Mouse (Mus musculus) v-Abl transformed pro-B cells (cell line): Measurements from ENCODE around the gene Dab2ip.

Experiments used
- in situ Hi-C, 2 experiments: fragments of 400-800 bp; cut with MboI; formaldehyde crosslinking; loops; one replicate each; pipeline ENCODE4 v1.15.1; 2025; ENCODE audit not compliant: unreplicated experiment in 2 of 2

The Dab2ip gene

GRCm38 (mm10) chr2:35550097-35550496, 8.0 kb upstream of the Dab2ip start:
- in situ Hi-C loops = loop anchor here (5.0 to 25.0 kb wide), 2 partner anchors 457 to 1787 kb away; partner anchors contain the start of gene Olfr368 (in 1 of the 2)

- in situ Hi-C loops = loop anchor here in 1 of 2 experiments (5.0 to 25.0 kb wide), 2 partner anchors 655 to 1780 kb away; partner anchors contain the start of gene Olfr368
Observed at GRCm38 (mm10) chr2:35556918-35557486, 1.1 kb upstream of the Dab2ip start.

- in situ Hi-C loops = loop anchor here in 1 of 2 experiments (5.0 to 25.0 kb wide), 2 partner anchors 653 to 1778 kb away; partner anchors contain the start of gene Olfr368
Observed at GRCm38 (mm10) chr2:35558826-35559550, 922 bp downstream of the Dab2ip start.

GRCm38 (mm10) chr2:35559551-35559835, 1.4 kb downstream of the Dab2ip start:
- in situ Hi-C loops = loop anchor here in 1 of 2 experiments (5.0 to 25.0 kb wide), 2 partner anchors 653 to 1778 kb away; partner anchors contain the start of gene Olfr368

- in situ Hi-C loops = loop anchor here in 1 of 2 experiments (25.0 kb wide), 1 partner anchor 1774 kb away; the partner anchor contains the start of gene Olfr368
Observed at GRCm38 (mm10) chr2:35563722-35564121, 5.7 kb downstream of the Dab2ip start.

- in situ Hi-C loops = loop anchor here in 1 of 2 experiments (25.0 kb wide), 1 partner anchor 1772 kb away; the partner anchor contains the start of gene Olfr368
Observed at GRCm38 (mm10) chr2:35565051-35565836, 7.2 kb downstream of the Dab2ip start.

- in situ Hi-C loops = loop anchor here in 1 of 2 experiments (25.0 kb wide), 1 partner anchor 1770 kb away; the partner anchor contains the start of gene Olfr368
Observed at GRCm38 (mm10) chr2:35566957-35567693, 9.1 kb downstream of the Dab2ip start.

GRCm38 (mm10) chr2:35567694-35568149, 9.7 kb downstream of the Dab2ip start:
- in situ Hi-C loops = loop anchor here in 1 of 2 experiments (25.0 kb wide), 1 partner anchor 1770 kb away; the partner anchor contains the start of gene Olfr368

GRCm38 (mm10) chr2:35570743-35571142, 12.7 kb downstream of the Dab2ip start:
- in situ Hi-C loops = loop anchor here in 1 of 2 experiments (25.0 kb wide), 1 partner anchor 1767 kb away; the partner anchor contains the start of gene Olfr368

GRCm38 (mm10) chr2:35574643-35575042, 16.6 kb downstream of the Dab2ip start:
- in situ Hi-C loops = loop anchor here in 1 of 2 experiments (25.0 kb wide), 1 partner anchor 1763 kb away; the partner anchor contains the start of gene Olfr368

GRCm38 (mm10) chr2:35576675-35577074, 18.6 kb downstream of the Dab2ip start:
- in situ Hi-C loops = no loop called here

GRCm38 (mm10) chr2:35580111-35580510, 22.0 kb downstream of the Dab2ip start:
- in situ Hi-C loops = no loop called here

- in situ Hi-C loops = no loop called here
Observed at GRCm38 (mm10) chr2:35581501-35582340, 23.7 kb downstream of the Dab2ip start.

- in situ Hi-C loops = no loop called here
Observed at GRCm38 (mm10) chr2:35582341-35582941, 24.4 kb downstream of the Dab2ip start.

- in situ Hi-C loops = no loop called here
Observed at GRCm38 (mm10) chr2:35583406-35583805, 25.3 kb downstream of the Dab2ip start.

- in situ Hi-C loops = no loop called here
Observed at GRCm38 (mm10) chr2:35584011-35584410, 25.9 kb downstream of the Dab2ip start.

- in situ Hi-C loops = no loop called here
Observed at GRCm38 (mm10) chr2:35588368-35588767, 30.3 kb downstream of the Dab2ip start.

- in situ Hi-C loops = no loop called here
Observed at GRCm38 (mm10) chr2:35589385-35589784, 31.3 kb downstream of the Dab2ip start.
